Mouse (Mus musculus) cerebellum, postnatal 4 days (tissue): Measurements from ENCODE around the gene Sort1.

Source experiments
- DNase-seq, 2 experiments: peaks; one replicate each; pipeline ENCODE4 v3.0.0; 2022; ENCODE audit warnings: low spot score in 2 of 2, mixed read lengths in 1 of 2

The Sort1 gene

GRCm38 (mm10) chr3:108383485-108384354 is 99.8 kb downstream of the Sort1 start, which contains the start of gene Psrc1:
Gene Psrc1, plus strand, starts transcription at chr3:108383839.
- DNase-seq = peak; percentile 62 to 85

GRCm38 (mm10) chr3:108384425-108384824 is 100.5 kb downstream of the Sort1 start:
- no peak for DNase-seq

- DNase-seq = no peak
Measured at GRCm38 (mm10) chr3:108386186-108386585, 102.3 kb downstream of the Sort1 start.

- peak; percentile 97 to 99 for DNase-seq
Measured at GRCm38 (mm10) chr3:108389111-108389545, 105.2 kb downstream of the Sort1 start.

GRCm38 (mm10) chr3:108392299-108392698 is 108.4 kb downstream of the Sort1 start:
- no peak for DNase-seq

- DNase-seq = no peak
Measured at GRCm38 (mm10) chr3:108392793-108393192, 108.9 kb downstream of the Sort1 start.

- DNase-seq = no peak
Measured at GRCm38 (mm10) chr3:108398281-108398680, 114.4 kb downstream of the Sort1 start.

- DNase-seq = no peak
Measured at GRCm38 (mm10) chr3:108400442-108400841, 116.6 kb downstream of the Sort1 start.

GRCm38 (mm10) chr3:108401692-108402527 is 118.0 kb downstream of the Sort1 start:
- DNase-seq = peak; percentile 87 to 94

GRCm38 (mm10) chr3:108402528-108402920 is 118.6 kb downstream of the Sort1 start:
- DNase-seq = peak in 1 of 2 experiments; percentile 70

GRCm38 (mm10) chr3:108405536-108406305 is 121.8 kb downstream of the Sort1 start:
- no peak for DNase-seq

- no peak for DNase-seq
Measured at GRCm38 (mm10) chr3:108406306-108406885, 122.5 kb downstream of the Sort1 start.

- DNase-seq = no peak
Measured at GRCm38 (mm10) chr3:108408517-108409008, 124.7 kb downstream of the Sort1 start.

GRCm38 (mm10) chr3:108409656-108410358 is 125.9 kb downstream of the Sort1 start:
- DNase-seq = peak in 1 of 2 experiments; percentile 60

- no peak for DNase-seq
Measured at GRCm38 (mm10) chr3:108410359-108410714, 126.5 kb downstream of the Sort1 start.
